Mouse (Mus musculus) limb, embryonic 12.5 days (tissue): ENCODE data around the gene Gna14. TPM values are rescaled to one million over a fixed set of nuclear protein-coding genes. Genes with fewer than 3 reads are reported as not detected.

Experiments used
- ATAC-seq: fragments of 200-750 bp; cut with Nextera tagmentation; 2 replicates; pipeline ENCODE4 v1.8.0; 2017; ENCODE audit warnings: low read depth, moderate TSS enrichment; ENCODE audit not compliant: insufficient number of reproducible peaks, insufficient read depth, low FRiP score, low TSS enrichment
- H3K27ac ChIP-seq: fragments of 300-500 bp; sonication (generic); 2 replicates; pipeline ENCODE4 v1.5.1; 2016; ENCODE audit warnings: mild to moderate bottlenecking, moderate library complexity
- H3K27me3 ChIP-seq: fragments of 300-500 bp; sonication (generic); 2 replicates; pipeline ENCODE4 v1.6.1; 2016; ENCODE audit warnings: mild to moderate bottlenecking, moderate library complexity
- H3K36me3 ChIP-seq: fragments of 300-500 bp; sonication (generic); 2 replicates; pipeline ENCODE4 v1.6.1; 2016; ENCODE audit warnings: mild to moderate bottlenecking, moderate library complexity
- H3K4me1 ChIP-seq: fragments of 300-500 bp; sonication (generic); replicated peaks from 2 replicates; pipeline ENCODE4 v1.6.1; 2016
- H3K4me2 ChIP-seq: fragments of 300-500 bp; sonication (generic); 2 replicates; pipeline ENCODE4 v1.6.1; 2016; ENCODE audit warnings: mild to moderate bottlenecking, moderate library complexity
- H3K4me3 ChIP-seq: fragments of 300-500 bp; sonication (generic); replicated peaks from 2 replicates; pipeline ENCODE4 v1.5.1; 2016; ENCODE audit warnings: mild to moderate bottlenecking
- H3K9ac ChIP-seq: fragments of 300-500 bp; sonication (generic); replicated peaks from 2 replicates; pipeline ENCODE4 v1.6.1; 2016; ENCODE audit warnings: mild to moderate bottlenecking, moderate library complexity
- H3K9me3 ChIP-seq: fragments of 300-500 bp; sonication (generic); 2 replicates; pipeline ENCODE4 v1.6.1; 2016; ENCODE audit warnings: mild to moderate bottlenecking, moderate library complexity
- WGBS: fragments of 180-500 bp; shearing (Covaris S2); methylation state at CpG from one replicate; pipeline ENCODE4 v1.1.7; 2016; 5-methylcytosine and 5-hydroxymethylcytosine counted together
- polyA plus RNA-seq: library from polyadenylated mRNA; unstranded; fragments of >200 nt; fragmentation: Nextera tagmentation; extraction: Ambion mirVana; gene quantifications from 2 replicates; pipeline ENCODE4 v1.2.1, GENCODE M21; 2016

The Gna14 gene
- polyA plus RNA-seq, 1 experiment from 2014 or later = 0.30 TPM

- WGBS = 74% methylated on average over 2 of the region's 2 CpGs
- no peak overlapping the region for H3K4me2 ChIP-seq
- H3K27ac ChIP-seq = no peak overlapping the region
- peaks cover 2% of the 10 kb centered on the region; the same call in 1 of the 2 replicates for H3K9me3 ChIP-seq
- no peaks in the 10 kb centered on the region for H3K36me3 ChIP-seq
- no peak for ATAC-seq
- no peak overlapping the region for H3K9ac ChIP-seq
- H3K4me1 ChIP-seq = no peaks in the 10 kb centered on the region
- H3K4me3 ChIP-seq = no peak overlapping the region
- no peaks in the 10 kb centered on the region for H3K27me3 ChIP-seq
Observed at GRCm38 (mm10) chr19:16456181-16456580, 20.6 kb downstream of the Gna14 start.

- 81% methylated on average over 6 of the region's 6 CpGs for WGBS
- Histone ChIP-seq H3K27me3 (no peaks in the 10 kb centered on the region), H3K4me1 (no peaks in the 10 kb centered on the region), H3K4me2 (no peak overlapping the region), H3K9me3 (peaks cover 2% of the 10 kb centered on the region; the same call in 1 of the 2 replicates), H3K4me3 (no peak overlapping the region), H3K27ac (no peak overlapping the region), H3K9ac (no peak overlapping the region), H3K36me3 (no peaks in the 10 kb centered on the region)
- no peak for ATAC-seq
Observed at GRCm38 (mm10) chr19:16457127-16457526, 21.6 kb downstream of the Gna14 start.

GRCm38 (mm10) chr19:16459317-16459716 lies 23.8 kb downstream of the Gna14 start:
- 62% methylated on average over 5 of the region's 5 CpGs for WGBS
- Histone ChIP-seq H3K27ac (no peak overlapping the region), H3K27me3 (no peaks in the 10 kb centered on the region), H3K9me3 (peaks cover 2% of the 10 kb centered on the region; the same call in 1 of the 2 replicates), H3K36me3 (no peaks in the 10 kb centered on the region), H3K9ac (no peak overlapping the region), H3K4me2 (no peak overlapping the region), H3K4me3 (no peak overlapping the region), H3K4me1 (no peaks in the 10 kb centered on the region)
- no peak for ATAC-seq

GRCm38 (mm10) chr19:16460292-16460691 lies 24.7 kb downstream of the Gna14 start:
- WGBS = 81% methylated on average over 6 of the region's 6 CpGs
- Histone ChIP-seq H3K36me3 (no peaks in the 10 kb centered on the region), H3K27me3 (no peaks in the 10 kb centered on the region), H3K4me1 (no peaks in the 10 kb centered on the region), H3K9me3 (peaks cover 2% of the 10 kb centered on the region; the same call in 1 of the 2 replicates), H3K27ac (no peak overlapping the region), H3K4me3 (no peak overlapping the region), H3K4me2 (no peak overlapping the region), H3K9ac (no peak overlapping the region)
- ATAC-seq = no peak

- Histone ChIP-seq H3K9ac (no peak overlapping the region), H3K4me1 (no peaks in the 10 kb centered on the region), H3K27ac (no peak overlapping the region), H3K4me3 (no peak overlapping the region), H3K27me3 (no peaks in the 10 kb centered on the region), H3K9me3 (no peaks in the 10 kb centered on the region), H3K4me2 (no peak overlapping the region), H3K36me3 (no peaks in the 10 kb centered on the region)
- WGBS = 86% methylated on average over 14 of the region's 14 CpGs
- no peak for ATAC-seq
Observed at GRCm38 (mm10) chr19:16460831-16461230, 25.3 kb downstream of the Gna14 start.

GRCm38 (mm10) chr19:16462461-16462860 lies 26.9 kb downstream of the Gna14 start:
- ATAC-seq = no peak
- no peaks in the 10 kb centered on the region for H3K27me3 ChIP-seq
- H3K9me3 ChIP-seq = no peaks in the 10 kb centered on the region
- H3K4me3 ChIP-seq = no peak overlapping the region
- WGBS = 78% methylated on average over 9 of the region's 9 CpGs
- no peak overlapping the region for H3K27ac ChIP-seq
- H3K4me2 ChIP-seq = no peak overlapping the region
- no peaks in the 10 kb centered on the region for H3K36me3 ChIP-seq
- H3K4me1 ChIP-seq = no peaks in the 10 kb centered on the region
- no peak overlapping the region for H3K9ac ChIP-seq

GRCm38 (mm10) chr19:16464730-16465129 lies 29.2 kb downstream of the Gna14 start:
- 81% methylated on average over 4 of the region's 4 CpGs for WGBS
- Histone ChIP-seq H3K4me1 (no peaks in the 10 kb centered on the region), H3K9me3 (no peaks in the 10 kb centered on the region), H3K27me3 (no peaks in the 10 kb centered on the region), H3K4me3 (no peak overlapping the region), H3K4me2 (no peak overlapping the region), H3K9ac (no peak overlapping the region), H3K27ac (no peak overlapping the region), H3K36me3 (no peaks in the 10 kb centered on the region)
- no peak for ATAC-seq

- ATAC-seq = no peak
Observed at GRCm38 (mm10) chr19:16468756-16469374, 33.3 kb downstream of the Gna14 start.

GRCm38 (mm10) chr19:16472655-16473054 lies 37.1 kb downstream of the Gna14 start:
- no peak for ATAC-seq
- H3K9ac ChIP-seq = no peak overlapping the region
- H3K9me3 ChIP-seq = peaks cover 9% of the 10 kb centered on the region
- H3K4me3 ChIP-seq = no peak overlapping the region
- no peaks in the 10 kb centered on the region for H3K27me3 ChIP-seq
- no peak overlapping the region for H3K4me2 ChIP-seq
- H3K36me3 ChIP-seq = no peaks in the 10 kb centered on the region
- no peaks in the 10 kb centered on the region for H3K4me1 ChIP-seq
- WGBS = 86% methylated on average over 5 of the region's 5 CpGs
- no peak overlapping the region for H3K27ac ChIP-seq

More at GRCm38 (mm10) chr19:16468756-16469374, 33.3 kb downstream of the Gna14 start:
- Histone ChIP-seq H3K4me1 (no peaks in the 10 kb centered on the region), H3K4me2 (no peak overlapping the region), H3K27me3 (no peaks in the 10 kb centered on the region), H3K9me3 (peaks cover 7% of the 10 kb centered on the region), H3K36me3 (no peaks in the 10 kb centered on the region), H3K27ac (no peak overlapping the region), H3K4me3 (no peak overlapping the region), H3K9ac (no peak overlapping the region)
- WGBS = 65% methylated on average over 2 of the region's 2 CpGs

GRCm38 (mm10) chr19:16477314-16477946 lies 41.9 kb downstream of the Gna14 start:
- no peak overlapping the region for H3K4me3 ChIP-seq
- no peaks in the 10 kb centered on the region for H3K36me3 ChIP-seq
- H3K4me2 ChIP-seq = no peak overlapping the region
- H3K9ac ChIP-seq = no peak overlapping the region
- WGBS = 84% methylated on average over 12 of the region's 12 CpGs
- no peaks in the 10 kb centered on the region for H3K27me3 ChIP-seq
- H3K4me1 ChIP-seq = no peaks in the 10 kb centered on the region
- ATAC-seq = no peak
- peaks cover 9% of the 10 kb centered on the region for H3K9me3 ChIP-seq
- H3K27ac ChIP-seq = no peak overlapping the region

- no peak overlapping the region for H3K4me3 ChIP-seq
- no peaks in the 10 kb centered on the region for H3K4me1 ChIP-seq
- H3K27ac ChIP-seq = no peak overlapping the region
- ATAC-seq = no peak
- no peaks in the 10 kb centered on the region for H3K27me3 ChIP-seq
- peaks cover 9% of the 10 kb centered on the region for H3K9me3 ChIP-seq
- H3K4me2 ChIP-seq = no peak overlapping the region
- H3K36me3 ChIP-seq = no peaks in the 10 kb centered on the region
- 63% methylated on average over 8 of the region's 8 CpGs for WGBS
- no peak overlapping the region for H3K9ac ChIP-seq
Observed at GRCm38 (mm10) chr19:16478186-16478607, 42.6 kb downstream of the Gna14 start.

- Histone ChIP-seq H3K36me3 (no peaks in the 10 kb centered on the region), H3K4me1 (peaks cover 7% of the 10 kb centered on the region; the same call in 1 of the 2 replicates), H3K27me3 (no peaks in the 10 kb centered on the region), H3K4me3 (no peak overlapping the region), H3K9me3 (no peaks in the 10 kb centered on the region), H3K27ac (no peak overlapping the region), H3K9ac (no peak overlapping the region), H3K4me2 (no peak overlapping the region)
- 88% methylated on average over 3 of the region's 3 CpGs for WGBS
- no peak for ATAC-seq
Observed at GRCm38 (mm10) chr19:16482047-16482446, 46.5 kb downstream of the Gna14 start.
